Mouse (Mus musculus) megakaryocyte, adult 5-6 weeks (primary cell): ENCODE results near the gene Gm49388. TPM values are rescaled to one million over a fixed set of nuclear protein-coding genes. Genes with fewer than 3 reads are reported as not detected.

Experiments
- ATAC-seq: 2 replicates; pipeline ENCODE4 v1.8.0; 2016; ENCODE audit warnings: mild to moderate bottlenecking, inconsistent platforms; ENCODE audit not compliant: poor library complexity, severe bottlenecking
- total RNA-seq, 2 experiments: library from RNA; stranded (forward) in 1 of 2; stranded (reverse) in 1 of 2; fragments of 153-499, 151-499 nt in 1 of 2; fragments of 221-1000, 200-1000 nt in 1 of 2; gene quantifications; 2 replicates each; pipeline versions ENCODE4 v1.2.3 to v1.2.4; 2015 to 2017

Gm49388 gene
- total RNA-seq (2015) (not detected in 2 replicates), total RNA-seq (2017) (not detected in 2 replicates)

GRCm38 (mm10) chr7:127785308-127785707 is at the start of gene Gm49388:
TSS of gene Gm49388 (plus strand) at chr7:127785608.
- ATAC-seq: no peak

- no peak for ATAC-seq
These were observed 40.9 kb upstream of the Gm49388 start, which contains the start of gene Fbxl19 for GRCm38 (mm10) chr7:127744366-127745045. TSS of gene Fbxl19 (plus strand) at chr7:127744543.

- peak; percentile 86 for ATAC-seq
These were observed 40.2 kb upstream of the Gm49388 start for GRCm38 (mm10) chr7:127745251-127745651.

- peak; percentile 81 for ATAC-seq
These were observed 39.5 kb upstream of the Gm49388 start for GRCm38 (mm10) chr7:127745652-127746493.

GRCm38 (mm10) chr7:127746494-127747491 is 38.6 kb upstream of the Gm49388 start:
- no peak for ATAC-seq

- no peak for ATAC-seq
These were observed 37.7 kb upstream of the Gm49388 start for GRCm38 (mm10) chr7:127747559-127748234.

- ATAC-seq: no peak
These were observed 37.2 kb upstream of the Gm49388 start for GRCm38 (mm10) chr7:127748235-127748560.

- ATAC-seq: no peak
These were observed 35.0 kb upstream of the Gm49388 start for GRCm38 (mm10) chr7:127750131-127751127.

GRCm38 (mm10) chr7:127751619-127752018 is 33.8 kb upstream of the Gm49388 start:
- no peak for ATAC-seq

GRCm38 (mm10) chr7:127752069-127752468 is 33.3 kb upstream of the Gm49388 start:
- no peak for ATAC-seq

GRCm38 (mm10) chr7:127753158-127753557 is 32.2 kb upstream of the Gm49388 start:
- no peak for ATAC-seq

- ATAC-seq: no peak
These were observed 31.7 kb upstream of the Gm49388 start for GRCm38 (mm10) chr7:127753741-127754140.

GRCm38 (mm10) chr7:127759716-127760115 is 25.7 kb upstream of the Gm49388 start:
- ATAC-seq: peak; percentile 74

- no peak for ATAC-seq
These were observed 24.9 kb upstream of the Gm49388 start for GRCm38 (mm10) chr7:127760478-127760877.

GRCm38 (mm10) chr7:127761026-127761425 is 24.4 kb upstream of the Gm49388 start:
- peak; percentile 94 for ATAC-seq

GRCm38 (mm10) chr7:127763642-127764041 is 21.8 kb upstream of the Gm49388 start:
- ATAC-seq: no peak

- no peak for ATAC-seq
These were observed 19.7 kb upstream of the Gm49388 start for GRCm38 (mm10) chr7:127765756-127766155.

- no peak for ATAC-seq
These were observed 18.4 kb upstream of the Gm49388 start for GRCm38 (mm10) chr7:127766851-127767609.
